Mouse (Mus musculus) cortical plate, adult 2 months (tissue): ENCODE results near the gene March6. TPM values are rescaled to one million over a fixed set of nuclear protein-coding genes. Genes with fewer than 3 reads are reported as not detected.

Experiments used
- H3K27ac ChIP-seq: fragments of 200-500 bp; 2 replicates; pipeline ENCODE4 v1.5.1; 2012; ENCODE audit warnings: low read length, control low read depth, inconsistent platforms; ENCODE audit not compliant: insufficient read depth
- H3K4me1 ChIP-seq: fragments of 200-500 bp; 2 replicates; pipeline ENCODE4 v1.6.1; 2011; ENCODE audit warnings: low read length; ENCODE audit not compliant: control insufficient read depth, insufficient read depth
- H3K4me3 ChIP-seq: fragments of 200-500 bp; 2 replicates; pipeline ENCODE4 v1.5.1; 2011; ENCODE audit warnings: mild to moderate bottlenecking, low read length, control low read depth; ENCODE audit not compliant: insufficient read depth
- CTCF ChIP-seq: fragments of 200-500 bp; IDR thresholded peaks from 2 replicates; pipeline ENCODE4 v1.5.1; 2011; ENCODE audit warnings: mild to moderate bottlenecking, control low read depth, low read length; ENCODE audit not compliant: insufficient read depth; ENCODE audit errors: extremely low read depth
- POLR2A ChIP-seq: fragments of 200-500 bp; IDR thresholded peaks from 2 replicates; pipeline ENCODE4 v1.6.1; 2011; ENCODE audit warnings: mild to moderate bottlenecking, low read length, control low read depth; ENCODE audit not compliant: insufficient read depth; ENCODE audit errors: extremely low read depth
- polyA plus RNA-seq: library from polyadenylated mRNA; depleted of rRNA; stranded (reverse); fragments of >200 nt; gene quantifications from 2 replicates; pipeline ENCODE4 v1.2.3, GENCODE M21; 2012

Gene March6
- polyA plus RNA-seq, 1 experiment: 84.0 TPM

GRCm38 (mm10) chr15:31494803-31495202 lies 36.0 kb downstream of the March6 start:
- no peaks in the 10 kb centered on the region; the same call in 1 of the 2 replicates for H3K4me1 ChIP-seq
- H3K4me3 ChIP-seq: no peak overlapping the region
- H3K27ac ChIP-seq: no peak overlapping the region
- TF ChIP-seq CTCF (no peak), POLR2A (no peak)

DNA sequence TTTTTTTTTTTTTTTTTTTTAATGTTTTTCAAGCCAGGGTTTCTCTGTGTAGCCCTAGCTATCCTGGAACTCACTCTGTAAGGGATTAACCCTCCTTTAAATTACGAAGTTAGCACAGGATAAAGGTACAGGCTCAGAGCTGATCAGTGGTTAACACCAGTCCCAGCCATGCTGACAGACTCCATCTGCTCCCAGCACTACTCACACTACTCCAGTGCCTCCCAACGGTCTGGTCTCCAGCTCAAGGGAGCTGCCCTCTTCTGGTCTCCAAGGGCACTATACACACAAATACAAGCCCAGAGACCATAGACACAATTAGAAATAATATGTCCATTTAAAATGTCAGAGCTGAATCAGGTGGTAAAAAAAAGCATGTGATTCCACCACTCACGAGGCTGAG lies 36.5 kb downstream of the March6 start:
- Histone ChIP-seq H3K4me1 (no peaks in the 10 kb centered on the region), H3K4me3 (no peak overlapping the region), H3K27ac (no peak overlapping the region)
- no peak for TF ChIP-seq POLR2A
- no peak for TF ChIP-seq CTCF

GRCm38 (mm10) chr15:31487407-31487806 lies 43.4 kb downstream of the March6 start:
- H3K4me1 ChIP-seq: no peaks in the 10 kb centered on the region
- TF ChIP-seq CTCF (no peak), POLR2A (no peak)
- H3K4me3 ChIP-seq: no peak overlapping the region
- no peak overlapping the region for H3K27ac ChIP-seq

DNA sequence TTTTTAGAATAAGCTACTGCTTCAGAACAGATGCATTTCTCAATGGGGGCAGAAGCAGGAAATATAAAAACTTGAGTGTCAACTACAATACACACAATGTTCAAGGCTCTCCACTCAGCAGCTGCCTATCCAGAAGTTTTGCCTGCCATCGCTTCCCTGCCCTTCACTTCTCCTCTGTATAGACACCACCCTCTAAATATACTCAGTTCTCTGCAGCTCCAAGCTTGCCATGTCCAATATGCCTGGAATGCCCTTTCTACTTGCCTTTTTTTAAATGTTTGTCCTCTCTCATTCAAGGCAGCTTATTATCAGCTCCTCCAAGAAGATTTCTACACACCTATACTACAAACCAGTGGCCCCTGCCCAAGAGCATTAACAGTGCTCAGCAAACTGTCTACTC lies 54.2 kb downstream of the March6 start:
- Histone ChIP-seq H3K4me3 (no peak overlapping the region), H3K4me1 (peaks cover 2% of the 10 kb centered on the region), H3K27ac (no peak overlapping the region)
- TF ChIP-seq CTCF (no peak), POLR2A (no peak)

GRCm38 (mm10) chr15:31472645-31473574 lies 57.9 kb downstream of the March6 start:
- Histone ChIP-seq H3K4me1 (peaks cover 2% of the 10 kb centered on the region), H3K27ac (no peak overlapping the region), H3K4me3 (no peak overlapping the region)
- no peak for TF ChIP-seq POLR2A
- TF ChIP-seq CTCF: no peak

- H3K4me1 ChIP-seq: peaks cover 2% of the 10 kb centered on the region
- no peak overlapping the region for H3K4me3 ChIP-seq
- TF ChIP-seq POLR2A (no peak), CTCF (no peak)
- no peak overlapping the region for H3K27ac ChIP-seq
Observed at GRCm38 (mm10) chr15:31471529-31471928, 59.3 kb downstream of the March6 start.

DNA sequence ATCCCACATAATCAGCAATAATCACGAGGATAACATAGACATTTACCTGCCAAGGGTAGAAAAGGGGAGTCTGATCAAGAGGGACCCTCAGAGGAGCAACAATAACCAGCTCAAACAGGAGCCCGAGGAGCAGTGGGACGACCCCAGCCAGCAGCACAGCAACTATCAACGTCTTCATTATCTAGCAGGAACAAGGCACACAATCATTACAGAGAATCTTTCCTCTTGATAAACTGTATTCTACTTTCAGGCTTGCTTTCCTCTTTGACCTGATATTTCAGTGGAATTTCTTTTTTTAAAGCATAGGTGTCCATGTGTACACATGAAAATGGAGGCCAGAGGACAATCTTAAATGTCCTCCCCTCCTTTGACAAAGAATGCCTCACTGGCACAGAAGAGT lies 61.4 kb downstream of the March6 start:
- Histone ChIP-seq H3K4me3 (no peak overlapping the region), H3K27ac (no peak overlapping the region), H3K4me1 (peaks cover 2% of the 10 kb centered on the region)
- TF ChIP-seq POLR2A: no peak
- no peak for TF ChIP-seq CTCF

DNA sequence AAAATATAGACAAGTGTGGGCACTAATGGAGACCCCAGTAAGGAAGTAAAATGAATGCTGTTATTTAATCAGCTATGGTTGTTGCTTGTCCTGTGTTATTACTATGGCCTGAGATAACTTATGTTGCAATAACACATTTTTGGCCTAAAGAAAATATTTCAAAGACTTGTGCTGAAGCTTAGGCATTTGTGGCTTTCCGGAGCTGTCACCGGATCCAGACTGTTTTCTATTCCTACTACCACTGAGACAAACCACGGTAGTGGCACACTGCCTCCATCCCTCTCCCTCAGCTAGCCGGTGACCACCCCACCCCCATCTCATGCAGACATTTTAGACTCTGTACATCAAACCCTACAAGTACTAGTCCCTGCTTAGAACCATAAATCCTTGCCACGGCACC lies 62.0 kb downstream of the March6 start:
- Histone ChIP-seq H3K4me1 (peaks cover 2% of the 10 kb centered on the region), H3K4me3 (no peak overlapping the region), H3K27ac (no peak overlapping the region)
- no peak for TF ChIP-seq CTCF
- TF ChIP-seq POLR2A: no peak

DNA sequence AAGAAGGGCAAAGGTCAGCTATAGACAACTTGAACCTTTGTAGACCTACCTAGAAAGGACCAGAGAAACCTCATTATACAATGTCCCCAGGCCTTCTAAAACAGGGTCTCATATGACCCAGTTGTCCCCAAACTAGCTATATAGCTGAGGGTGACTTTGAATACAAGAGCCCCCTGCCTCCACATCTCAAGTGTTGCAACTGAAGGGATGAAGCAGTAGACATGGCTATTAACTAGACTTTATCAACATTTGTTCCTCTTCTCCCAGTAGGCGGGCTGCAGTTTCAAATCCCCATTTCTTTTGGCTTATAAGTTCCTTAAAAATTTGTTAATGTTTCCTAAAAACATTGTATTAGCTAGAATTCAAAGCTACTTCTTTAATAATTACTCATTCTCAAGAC lies 64.1 kb downstream of the March6 start:
- no peak for TF ChIP-seq POLR2A
- Histone ChIP-seq H3K27ac (no peak overlapping the region), H3K4me1 (no peaks in the 10 kb centered on the region; the same call in 1 of the 2 replicates), H3K4me3 (no peak overlapping the region)

GRCm38 (mm10) chr15:31466295-31466694 lies 64.6 kb downstream of the March6 start:
- Histone ChIP-seq H3K27ac (no peak overlapping the region), H3K4me1 (no peaks in the 10 kb centered on the region; the same call in 1 of the 2 replicates), H3K4me3 (no peak overlapping the region)
- TF ChIP-seq POLR2A: no peak
- TF ChIP-seq CTCF: no peak
